Mouse (Mus musculus) thymus, postnatal 4 days (tissue): Measurements from ENCODE around the gene Rarg.
"Not testable (repeated sequence)": the region's sequence is repeated elsewhere in the genome, so short reads cannot be mapped to it uniquely, and the experiment has no call there.

Experiments used
- DNase-seq: peaks from one replicate; pipeline ENCODE4 v3.0.0; 2021

The Rarg gene

DNA sequence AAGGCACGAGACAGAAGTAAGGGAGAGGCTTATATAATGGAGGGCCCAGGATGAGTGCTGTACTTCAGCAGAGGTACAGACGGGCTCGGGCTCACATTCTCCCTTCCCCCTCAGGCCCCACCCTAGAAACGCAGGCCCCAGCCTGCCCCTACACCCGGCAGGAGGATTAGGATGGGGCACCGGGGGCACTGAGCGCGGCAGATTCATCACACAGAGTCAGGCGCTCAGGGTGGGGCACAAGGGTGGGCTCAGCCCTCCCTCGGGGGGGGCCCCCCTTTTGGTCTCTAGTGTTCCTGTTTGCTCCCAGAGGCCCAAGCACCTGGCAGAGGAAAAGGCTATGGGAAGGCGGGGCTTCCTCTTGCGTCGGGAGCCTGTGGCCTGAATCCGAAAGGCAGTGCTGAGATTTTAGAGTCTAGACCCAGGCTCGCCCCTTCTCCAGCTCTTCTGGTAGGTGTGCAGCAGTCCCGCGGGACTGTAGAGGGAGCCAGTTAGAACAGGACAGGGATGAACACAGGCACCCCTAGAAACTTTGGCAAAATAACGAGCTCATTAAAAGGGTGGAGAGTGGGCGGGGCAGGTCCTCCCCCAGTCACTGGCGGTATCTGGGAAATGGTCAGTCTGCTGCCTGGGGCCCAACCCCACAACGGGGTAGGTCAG, 21.8 kb downstream of the Rarg start:
- peak; percentile 51 for DNase-seq

DNA sequence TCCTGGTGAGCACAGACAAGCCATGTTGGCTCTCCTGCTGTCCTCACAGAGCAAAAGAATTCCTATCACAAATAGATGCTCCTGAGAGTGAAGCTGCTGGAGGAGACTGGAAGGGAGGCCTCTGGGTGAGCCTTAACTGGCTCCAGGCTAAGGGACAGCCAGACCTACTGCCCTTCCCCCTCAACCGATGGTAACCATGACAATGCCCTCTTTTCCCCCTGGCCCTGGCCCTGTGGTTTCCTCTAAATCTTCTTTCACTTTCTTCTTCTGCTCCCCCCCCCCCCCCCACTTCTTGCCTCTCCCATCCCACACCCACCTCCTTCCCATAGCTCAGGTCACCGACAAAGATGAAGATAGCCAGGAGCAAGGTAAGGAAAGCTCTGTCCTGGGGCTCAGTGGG, 23.4 kb downstream of the Rarg start:
- no peak for DNase-seq

DNA sequence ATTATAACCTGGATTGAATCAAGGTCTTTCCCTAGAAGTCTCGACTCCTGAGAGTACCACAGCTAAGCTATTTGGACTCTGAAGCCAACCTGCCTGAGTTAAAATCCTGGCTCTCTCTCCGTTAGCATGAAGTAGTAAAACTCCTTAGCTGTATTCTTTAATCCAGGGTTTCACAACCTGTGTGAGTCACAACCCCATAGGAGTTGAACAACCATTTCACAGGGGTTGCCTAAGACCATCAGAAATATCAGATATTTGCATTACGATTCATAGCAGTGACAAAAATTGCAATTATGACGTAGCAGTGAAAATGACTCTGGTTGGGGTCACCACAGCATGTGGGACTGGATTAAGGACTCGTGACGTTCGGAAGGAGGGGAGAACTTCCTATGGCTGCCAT, 24.6 kb downstream of the Rarg start:
- DNase-seq = no peak

DNA sequence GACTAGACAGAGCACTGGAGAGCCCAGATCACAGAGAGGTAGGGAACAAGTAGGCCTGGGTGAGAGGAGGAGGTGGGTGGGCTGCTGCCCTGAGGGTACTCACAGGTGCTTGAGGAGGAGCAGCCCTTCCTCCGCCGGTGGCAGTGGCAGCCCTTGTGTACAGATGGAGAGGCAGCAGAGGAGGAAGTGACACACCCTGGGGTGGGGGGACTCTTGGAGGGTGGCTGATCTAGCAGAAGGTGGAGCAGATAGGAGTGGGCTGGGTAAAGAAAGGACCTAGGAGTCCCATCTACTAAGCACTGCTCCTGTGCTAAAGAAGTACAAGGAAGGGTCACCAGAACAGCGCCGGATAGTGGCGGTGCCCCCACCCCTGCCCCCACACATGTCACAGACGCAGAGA, 25.6 kb downstream of the Rarg start, which contains the start of gene Itgb7:
TSS of gene Itgb7 (minus strand) at position 197 of the 400 bp plus-strand sequence.
- DNase-seq = peak; percentile 79

DNA sequence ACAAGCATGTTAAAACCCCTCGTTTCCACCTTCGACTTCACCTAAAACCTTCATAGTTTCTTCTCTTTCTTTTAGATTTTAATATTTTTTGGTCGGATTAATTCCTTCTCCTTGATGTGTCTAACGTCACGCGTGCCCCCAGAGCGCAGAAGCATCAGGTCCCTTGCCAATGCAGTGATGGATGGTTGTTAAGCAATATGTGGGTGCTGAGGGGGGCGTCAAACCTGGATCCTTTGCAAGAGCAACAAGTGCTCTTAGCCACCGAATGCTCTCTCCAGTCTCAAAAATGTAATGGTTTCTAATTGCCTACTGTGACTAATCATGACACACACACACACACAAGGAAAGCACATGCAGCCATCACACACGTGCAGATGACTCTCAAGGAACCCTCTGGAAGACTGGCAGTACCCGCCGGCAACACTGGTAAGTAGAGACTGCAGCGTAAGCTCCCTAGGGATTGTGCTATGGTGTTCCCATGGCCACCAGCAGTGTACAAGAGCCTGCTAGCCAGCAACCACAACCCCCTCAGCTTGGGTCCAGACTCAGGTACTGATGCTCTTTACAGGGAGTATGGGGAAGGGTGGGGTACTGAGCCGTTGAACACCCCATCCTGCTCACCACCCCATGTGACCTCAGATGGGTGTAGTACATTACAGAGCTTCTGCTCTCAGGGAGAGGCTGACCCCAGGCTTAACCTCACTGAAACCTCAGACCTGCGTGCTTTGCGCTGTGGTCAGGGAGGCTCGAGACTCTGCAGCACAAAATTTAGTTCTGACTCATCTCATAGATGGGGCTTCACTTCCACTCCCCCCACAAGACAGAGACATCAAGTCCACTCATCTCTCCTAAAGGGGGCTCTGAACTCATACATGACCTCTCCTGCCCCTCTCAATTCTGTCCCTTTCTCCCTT, 26.7 kb downstream of the Rarg start:
- no peak for DNase-seq

DNA sequence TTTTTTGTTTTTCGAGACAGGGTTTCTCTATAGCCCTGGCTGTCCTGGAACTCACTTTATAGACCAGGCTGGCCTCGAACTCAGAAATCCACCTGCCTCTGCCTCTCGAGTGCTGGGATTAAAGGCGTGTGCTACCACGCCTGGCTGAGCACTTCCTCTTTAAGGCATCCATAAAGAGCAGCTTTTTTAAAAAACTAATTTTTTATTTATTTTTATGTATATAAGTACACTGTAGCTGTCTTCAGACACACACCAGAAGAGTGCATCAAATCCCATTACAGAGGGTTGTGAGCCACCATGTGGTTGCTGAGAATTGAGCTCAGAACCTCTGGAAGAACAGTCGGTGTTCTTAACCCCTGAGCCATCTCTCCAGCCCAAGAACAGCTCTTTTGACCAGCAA, 31.7 kb downstream of the Rarg start:
- DNase-seq = not testable (repeated sequence)

DNA sequence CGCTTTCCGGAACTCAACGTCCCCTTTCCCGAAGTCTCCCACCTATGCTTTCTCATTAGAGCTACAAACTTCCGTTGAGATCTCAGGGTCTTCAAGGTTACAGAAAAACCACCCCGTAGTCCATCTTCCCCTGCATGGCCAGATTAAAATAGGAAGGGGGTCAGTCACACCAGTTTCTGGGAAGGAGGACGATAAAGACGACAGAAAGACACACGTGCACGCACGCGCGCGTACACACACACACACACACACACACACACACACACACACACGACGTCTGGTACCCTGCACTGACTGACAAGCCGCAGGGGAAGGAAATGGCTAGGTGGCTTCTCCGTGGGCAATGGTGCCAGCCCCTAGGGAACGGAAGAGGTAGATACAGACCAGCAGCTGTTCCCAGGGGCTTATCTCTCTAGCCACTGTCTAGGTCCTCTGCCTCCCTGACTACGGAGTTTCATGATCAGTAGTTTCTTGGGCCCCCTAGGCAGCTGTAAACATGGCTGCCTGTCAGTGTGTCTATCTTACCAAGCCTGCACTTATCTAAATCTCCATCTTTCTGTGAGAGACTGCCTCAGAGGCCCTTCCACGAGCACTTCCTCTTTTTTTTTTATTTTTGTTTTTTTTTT, 32.2 kb downstream of the Rarg start:
- peak; percentile 76 for DNase-seq

DNA sequence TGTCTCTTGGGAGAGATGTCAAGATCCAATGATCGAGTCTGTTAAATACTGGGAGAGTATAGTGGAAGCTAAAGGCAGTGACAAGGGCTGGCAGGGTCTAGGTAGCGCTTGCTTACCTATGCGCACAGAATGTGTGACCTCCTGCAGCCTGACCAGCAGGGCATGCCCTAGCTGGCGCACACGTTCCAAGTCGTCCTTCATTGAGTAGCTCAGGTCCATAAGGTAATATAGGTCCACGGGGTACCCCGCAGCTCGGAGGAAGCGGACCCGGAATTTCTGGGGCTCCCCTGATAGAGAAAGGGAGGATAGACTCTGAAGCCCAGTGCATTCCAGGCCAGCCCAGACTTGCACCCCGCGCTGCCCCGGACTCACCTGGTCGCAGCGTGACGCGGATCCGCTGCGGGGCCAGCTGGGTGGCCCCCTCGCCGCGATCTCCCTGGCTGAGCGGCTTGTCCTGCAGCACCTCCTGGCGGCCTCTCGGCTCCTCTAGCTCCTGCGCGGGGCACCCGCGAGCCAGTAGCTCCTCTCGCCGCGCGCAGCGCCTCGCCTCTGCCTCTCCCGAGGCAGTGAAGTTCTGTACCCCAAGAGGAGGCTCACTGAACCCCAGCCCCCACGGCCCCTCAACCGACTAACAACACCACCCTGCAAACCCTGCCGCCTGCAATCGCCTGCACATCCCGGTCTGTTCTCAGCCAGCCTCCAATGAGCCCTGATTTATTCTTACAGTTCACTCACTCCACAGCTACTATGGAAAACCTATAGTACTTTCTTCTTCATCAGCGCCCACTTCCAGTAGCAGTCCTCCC, 32.9 kb downstream of the Rarg start:
- peak; percentile 95 for DNase-seq

DNA sequence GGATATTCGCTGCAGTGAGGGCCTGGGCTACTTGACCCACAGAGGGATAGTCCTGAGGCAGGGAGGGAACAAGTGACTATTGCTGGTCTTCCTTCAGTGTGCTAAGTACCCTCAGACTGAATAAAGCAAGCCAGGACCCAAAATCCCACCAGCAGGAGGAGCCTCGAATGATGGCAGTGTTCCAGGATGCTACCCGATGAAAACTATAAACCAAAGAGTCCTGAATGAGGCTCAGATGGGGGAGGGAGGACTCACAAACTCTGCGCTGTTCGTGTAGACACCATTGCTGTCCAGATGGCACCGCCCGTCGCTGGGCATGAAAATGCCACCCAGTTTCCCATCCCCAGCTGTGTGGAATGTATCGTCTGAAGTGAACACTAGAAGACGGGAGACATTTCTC, 34.9 kb downstream of the Rarg start:
- DNase-seq = no peak

DNA sequence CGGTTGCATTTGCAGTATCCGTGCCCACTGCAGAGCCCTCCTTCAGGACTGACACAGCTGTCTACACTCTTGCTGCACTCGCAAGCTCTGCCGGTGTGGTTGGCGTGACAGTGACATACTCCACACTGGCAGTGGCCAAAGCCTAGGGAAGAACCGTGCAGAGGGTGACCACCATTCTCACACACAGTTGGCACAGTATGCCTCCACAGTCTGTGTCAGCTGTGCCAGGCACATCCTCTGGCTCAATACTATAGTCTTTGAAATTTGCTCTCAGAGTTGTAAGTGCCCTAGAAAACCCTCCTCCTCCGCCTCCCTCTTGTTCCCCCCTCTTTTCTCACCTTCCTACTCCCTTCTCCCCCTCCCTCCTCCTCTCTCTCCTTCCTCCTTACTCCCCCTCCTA, 40.0 kb downstream of the Rarg start:
- DNase-seq = no peak

DNA sequence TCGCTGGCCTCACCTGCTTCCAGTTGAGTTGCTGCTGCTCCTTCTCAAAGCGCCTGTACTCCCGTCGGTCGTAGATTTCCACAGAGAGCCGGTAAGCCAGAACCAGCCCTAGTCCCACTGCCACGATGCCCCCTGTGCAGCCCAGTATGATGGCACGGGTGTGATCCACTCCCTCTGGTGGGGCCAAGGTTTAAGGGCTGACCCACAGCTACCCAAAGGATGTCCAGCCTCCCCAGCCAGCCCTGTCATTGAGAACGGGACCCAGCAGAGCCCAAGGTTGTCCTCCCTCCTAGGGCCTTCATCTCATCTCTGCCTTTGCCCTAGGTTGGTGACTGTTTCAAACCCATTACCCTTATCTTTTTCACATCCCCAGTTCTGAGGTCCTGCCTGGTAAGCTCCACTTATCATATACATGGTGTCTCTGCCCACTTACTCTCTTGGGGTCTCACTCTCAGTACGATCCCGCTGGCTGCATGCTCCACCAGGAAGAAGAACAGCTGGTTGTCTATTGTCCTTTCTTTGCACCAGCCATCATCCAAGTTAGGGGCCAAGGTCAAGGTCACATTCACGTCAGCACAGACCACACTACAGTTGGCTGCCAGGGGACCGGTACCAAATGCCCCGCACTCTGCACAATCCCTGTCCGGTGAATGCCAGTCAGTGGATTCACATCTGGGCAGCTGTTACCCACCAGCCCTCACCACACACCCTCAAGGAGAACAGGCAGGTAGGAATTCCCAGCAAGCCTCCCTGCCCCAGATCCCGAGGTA, 40.7 kb downstream of the Rarg start:
- DNase-seq = no peak

DNA sequence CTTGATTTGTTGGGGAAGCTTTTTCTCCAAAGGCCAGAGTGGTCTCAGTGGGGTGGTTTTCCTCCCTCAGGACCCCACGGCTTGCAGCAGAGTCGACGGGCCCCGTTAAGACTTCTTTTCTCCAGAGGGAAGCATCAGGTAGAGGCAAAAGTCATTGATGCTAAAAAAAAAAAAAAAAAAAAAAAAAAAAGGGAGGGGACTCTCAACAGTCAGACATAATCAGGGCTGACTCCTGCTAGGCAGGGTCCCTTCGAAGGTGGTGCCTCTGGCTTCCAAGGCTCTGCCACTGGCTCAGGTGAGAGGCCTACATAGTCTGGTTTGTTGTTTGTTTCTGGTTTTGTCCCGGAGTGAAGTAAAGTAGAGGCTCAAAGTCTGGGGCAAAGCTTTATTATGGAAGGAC, 41.7 kb downstream of the Rarg start:
- no peak for DNase-seq

DNA sequence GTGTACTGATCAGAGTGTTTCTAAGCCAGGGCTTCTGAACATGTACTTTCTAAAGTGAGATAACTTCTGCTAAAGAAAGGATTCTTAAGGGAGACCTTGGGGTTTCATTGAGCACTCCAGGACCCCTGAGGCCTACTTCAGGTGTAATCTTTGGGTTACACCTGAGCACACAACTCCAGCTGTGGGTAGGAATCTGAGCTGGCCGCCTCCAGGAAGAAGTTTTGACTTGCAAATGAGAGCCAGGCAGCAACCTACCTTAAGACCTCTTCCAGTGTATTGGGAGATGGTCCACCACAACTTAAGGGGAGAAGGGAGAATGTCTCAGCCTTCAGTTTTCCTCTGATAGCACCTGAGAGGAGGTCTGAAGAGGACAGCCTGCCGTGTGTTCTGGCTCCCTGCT, 43.2 kb downstream of the Rarg start:
- no peak for DNase-seq

DNA sequence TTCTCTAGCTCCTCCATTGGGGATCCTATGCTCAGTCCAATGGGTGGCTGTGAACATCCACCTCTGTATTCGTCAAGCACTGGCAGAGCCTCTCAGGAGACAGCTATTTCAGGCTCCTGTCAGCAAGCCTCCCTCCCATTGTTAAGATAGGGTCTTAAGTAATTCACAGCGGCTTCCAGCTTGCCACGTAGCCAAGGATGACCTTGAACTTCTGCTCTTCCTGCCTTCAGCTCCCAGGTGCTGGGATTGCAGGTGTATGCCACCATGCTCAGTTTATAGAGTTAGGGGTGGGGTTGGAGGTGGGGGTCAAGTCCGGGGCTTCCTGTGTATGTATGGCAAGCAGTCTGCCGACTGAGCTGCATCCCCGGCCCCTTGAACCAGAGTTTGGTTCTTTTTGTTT, 45.4 kb downstream of the Rarg start:
- no peak for DNase-seq

DNA sequence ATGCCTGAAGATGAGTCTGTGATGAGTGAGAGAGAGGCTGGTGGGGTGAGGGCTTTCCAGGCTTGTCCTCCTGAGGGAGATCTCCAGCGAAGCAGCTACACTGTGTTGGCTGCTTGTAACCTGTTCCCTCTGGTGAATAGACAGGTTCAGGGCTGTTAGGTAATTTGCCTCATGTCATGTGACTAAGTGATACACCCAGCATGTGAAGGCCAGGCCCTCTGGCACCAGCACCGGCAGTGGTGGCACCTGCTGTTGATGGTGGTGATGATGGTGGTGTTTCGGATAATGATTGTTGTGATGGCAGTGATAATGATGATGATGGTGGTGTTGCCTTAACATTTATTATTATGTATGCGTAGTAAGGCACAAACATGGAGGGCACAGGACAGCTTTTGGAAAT, 46.5 kb downstream of the Rarg start:
- DNase-seq = no peak

DNA sequence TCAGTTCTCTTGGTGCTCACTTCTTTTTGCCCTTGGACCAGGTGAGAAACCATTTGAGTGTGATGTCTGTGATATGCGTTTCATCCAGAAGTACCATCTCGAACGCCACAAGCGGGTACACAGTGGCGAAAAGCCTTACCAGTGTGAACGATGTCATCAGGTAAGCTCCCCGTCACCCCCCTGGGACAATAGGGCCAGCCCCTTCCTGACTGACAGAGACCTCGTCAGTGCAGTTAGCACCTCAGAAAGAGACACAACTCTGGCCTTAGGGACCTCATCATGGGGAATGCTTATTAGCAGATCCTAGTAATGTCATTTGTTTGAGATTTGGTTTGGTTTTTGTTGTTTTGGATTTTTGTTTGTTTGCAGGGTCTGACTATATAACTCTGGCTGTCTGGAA, 48.2 kb downstream of the Rarg start:
- DNase-seq = no peak

DNA sequence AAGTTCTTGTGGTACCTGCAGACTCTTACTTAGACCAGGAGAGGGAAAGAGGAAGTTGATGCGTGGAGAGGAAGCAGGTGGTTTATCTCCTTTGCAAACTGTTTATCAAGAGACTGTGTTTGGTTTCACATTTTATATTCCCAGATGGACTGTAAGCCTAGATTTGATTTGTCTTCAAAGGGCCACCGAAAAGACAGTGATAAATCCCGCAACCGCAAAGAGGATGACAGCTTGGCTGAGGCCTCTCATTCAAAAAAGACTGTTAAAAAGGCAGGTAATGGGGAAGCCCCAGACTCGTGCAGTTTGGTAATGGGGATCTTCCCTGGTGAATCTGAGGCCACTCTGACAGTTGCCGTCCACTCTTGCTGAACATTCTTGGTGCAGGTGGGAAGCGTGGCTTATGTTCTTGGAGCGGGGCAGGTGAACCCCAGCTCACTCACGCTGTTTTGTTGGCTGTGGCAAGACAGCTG, 49.2 kb downstream of the Rarg start:
- no peak for DNase-seq

DNA sequence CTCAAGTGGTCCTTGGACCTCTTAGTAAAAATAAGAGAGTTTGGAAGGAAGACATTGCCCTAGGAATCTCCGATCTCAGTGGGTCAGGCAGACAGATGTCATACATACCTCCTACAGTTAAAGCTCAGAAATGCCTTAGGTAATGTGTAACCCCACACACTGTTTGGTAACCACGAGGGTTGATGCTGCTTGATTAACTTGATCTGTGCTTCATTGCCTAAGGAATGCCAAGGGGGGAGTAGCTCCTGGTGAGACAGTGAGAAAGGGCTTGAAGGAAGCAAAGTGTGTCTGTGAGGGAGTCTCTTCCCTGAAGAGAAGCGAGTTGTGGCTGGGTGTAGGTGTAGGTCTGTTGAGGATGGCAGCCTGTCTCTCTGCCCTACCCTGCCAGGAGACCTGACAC, 50.0 kb downstream of the Rarg start:
- DNase-seq = no peak

DNA sequence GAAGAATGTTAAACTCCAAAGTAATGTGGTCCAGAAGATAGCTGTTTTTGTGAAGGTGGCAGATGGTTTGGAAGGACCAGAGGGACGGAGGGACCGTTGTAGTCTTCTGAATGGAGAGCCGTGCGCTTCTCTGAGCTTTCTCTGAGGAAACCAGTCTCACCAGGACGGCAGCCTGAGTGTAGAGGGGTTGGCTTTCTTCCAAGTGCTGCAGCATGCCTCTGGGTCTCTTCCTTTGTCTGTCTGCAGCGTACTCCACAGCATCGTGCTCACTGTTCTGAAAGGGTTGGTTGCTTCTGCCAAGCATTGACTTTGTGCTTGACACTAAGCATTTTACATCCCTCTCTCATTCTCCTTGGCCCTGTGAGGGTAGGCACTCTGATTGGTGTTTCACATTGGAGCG, 51.5 kb downstream of the Rarg start:
- DNase-seq = no peak

DNA sequence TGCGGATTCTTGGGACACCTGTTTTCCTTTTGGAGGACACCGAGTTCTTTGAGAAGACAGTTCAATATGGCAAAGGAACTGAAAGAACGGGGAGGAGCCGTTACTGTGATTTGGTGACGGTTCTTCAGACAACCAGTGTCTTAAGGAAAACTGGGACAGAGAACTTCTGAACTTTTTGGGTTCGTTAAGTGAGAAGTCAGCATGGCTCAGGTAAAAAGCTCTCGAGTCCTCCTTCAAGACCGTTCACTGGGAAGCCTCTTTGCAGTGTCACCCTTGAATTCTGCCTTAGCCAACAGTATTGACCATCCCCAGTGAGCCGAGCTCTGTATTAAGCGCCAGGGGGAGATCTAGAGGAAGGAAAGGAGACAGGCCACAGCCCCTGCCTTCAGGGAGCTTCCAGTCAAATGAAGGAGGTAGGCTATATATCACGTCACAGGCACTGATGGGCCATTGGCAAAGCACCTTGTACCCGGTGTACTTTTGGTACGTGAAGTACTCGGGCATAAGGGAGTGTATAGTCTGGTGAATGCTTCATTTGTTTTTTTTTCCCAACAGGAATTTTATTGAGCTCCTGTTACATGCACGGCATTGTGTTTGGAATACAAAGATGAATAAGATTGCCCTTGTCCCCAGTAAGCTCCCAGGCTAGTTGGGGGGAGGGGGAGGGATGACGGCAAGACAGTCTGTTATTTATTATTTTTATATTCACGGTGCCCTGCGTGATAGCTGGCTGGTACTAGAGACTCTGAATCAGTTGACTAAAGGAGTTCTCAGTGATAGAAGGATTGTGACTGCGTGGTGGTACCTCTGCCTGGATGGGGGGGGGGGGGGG, 52.4 kb downstream of the Rarg start, which contains the start of gene Csad:
TSS of gene Csad (minus strand) at position 51 of the 832 bp plus-strand sequence.
- no peak for DNase-seq

DNA sequence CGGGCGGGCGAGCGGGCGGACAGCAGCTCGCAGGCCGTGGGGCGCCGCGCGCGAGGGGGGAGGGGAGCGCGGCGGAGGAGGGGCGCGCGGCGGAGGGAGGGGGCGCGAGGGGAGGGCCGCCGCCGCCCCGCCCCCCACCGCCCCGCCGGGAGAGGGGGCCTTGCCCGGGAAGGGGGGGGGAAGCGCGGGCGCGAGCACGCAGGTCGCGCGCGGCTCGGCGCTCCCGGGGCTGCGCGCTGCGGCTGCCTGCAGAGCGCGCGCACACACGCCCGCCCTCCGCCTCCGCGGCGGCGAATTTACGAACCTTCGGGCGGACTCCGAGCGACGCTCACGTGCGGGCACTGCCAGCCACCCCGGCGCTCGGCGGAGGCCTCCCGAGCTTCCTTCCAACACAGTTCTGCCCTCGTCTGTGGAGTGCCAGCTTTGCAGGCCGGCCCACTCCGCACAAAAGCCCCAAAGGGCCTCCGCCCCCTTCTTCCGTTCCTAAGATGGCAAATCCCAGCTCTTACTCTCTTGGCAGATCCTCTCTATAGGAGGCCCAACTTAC, 53.4 kb downstream of the Rarg start:
- peak; percentile 83 for DNase-seq
